Mouse (Mus musculus): ENCODE measurements around the gene Tbc1d22a.

DNA sequence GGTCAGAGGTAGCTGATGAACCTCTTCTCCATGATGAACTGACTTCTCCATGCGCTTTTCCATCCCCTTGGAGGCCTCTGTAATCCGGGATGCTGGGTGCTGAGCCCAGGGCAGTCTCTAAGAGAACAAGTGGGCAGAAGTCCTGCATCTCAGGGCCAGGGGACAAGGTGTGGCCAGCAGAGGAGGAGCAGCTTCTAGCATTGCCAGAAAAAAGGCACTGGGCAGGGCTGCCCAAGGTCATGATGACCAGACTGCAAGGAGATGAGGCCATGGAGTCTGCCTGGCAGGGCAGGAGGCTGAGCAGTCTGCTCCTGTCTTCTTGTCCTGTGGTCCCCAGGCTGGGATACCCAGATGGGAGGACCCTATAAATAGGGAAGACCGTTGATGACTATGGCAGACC, 220.0 kb downstream of the Tbc1d22a start:
- TF ChIP-seq CTCF (IDR thresholded peaks at IDR 0.05; ENCODE audit: control insufficient read depth, insufficient read depth, insufficient replicate concordance, low read depth, low read length): no peak
- TF ChIP-seq POLR2A (IDR thresholded peaks at IDR 0.05; ENCODE audit: control insufficient read depth, low read depth, low read length): no peak

All from testis, adult 2 months (tissue).